Mouse (Mus musculus): ENCODE results near the gene Myo3b.

DNA sequence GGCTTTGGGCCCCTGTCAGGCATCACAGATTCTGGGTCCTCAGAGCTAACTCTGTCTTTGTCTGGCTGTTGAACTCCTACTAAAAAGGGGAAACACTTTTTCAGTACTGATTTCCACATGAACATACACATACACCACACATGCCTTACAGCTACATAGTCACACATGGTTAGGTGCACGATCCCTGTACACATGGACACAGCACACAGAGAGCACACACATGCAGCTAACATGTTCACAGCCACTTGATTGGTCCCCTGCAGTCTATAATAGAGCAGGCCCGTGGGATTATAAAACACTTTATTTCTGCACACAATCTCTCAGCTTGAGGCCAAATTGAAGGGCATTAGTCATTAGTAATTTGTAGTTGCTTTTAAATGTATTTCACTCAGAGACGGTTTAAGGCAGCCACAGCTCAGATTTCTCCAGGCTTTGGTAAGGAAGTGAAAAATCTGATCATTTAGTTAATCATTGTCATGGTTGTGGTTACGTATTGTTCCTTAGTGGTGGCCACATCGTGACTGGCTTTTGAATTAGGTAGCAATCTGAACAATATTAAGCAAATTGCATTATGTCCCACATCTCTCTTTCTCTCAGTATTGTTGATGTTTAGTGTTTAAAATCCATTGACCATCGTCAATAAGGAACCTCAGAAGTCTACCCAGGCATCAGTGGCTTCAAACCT, 27.6 kb downstream of the Myo3b start:
- TF ChIP-seq CTCF (IDR thresholded peaks at IDR 0.05) = no peak
- TF ChIP-seq EP300 (IDR thresholded peaks at IDR 0.05) = no peak

Measured in lung, postnatal 0 days (tissue).